Mouse (Mus musculus) 3T3-L1 (cell line): ENCODE results near the gene Tmem121.

ENCODE experiments used
- DNase-seq: peaks from one replicate; pipeline ENCODE4 v3.0.0-alpha.2; 2015; ENCODE audit warnings: low read depth, low spot score

Tmem121 gene

GRCm38 (mm10) chr12:113149341-113149740 is 36.4 kb upstream of the Tmem121 start:
- peak; percentile 53 for DNase-seq

- DNase-seq = no peak
Measured at GRCm38 (mm10) chr12:113149896-113150295, 35.8 kb upstream of the Tmem121 start.

GRCm38 (mm10) chr12:113150591-113150990 is 35.1 kb upstream of the Tmem121 start:
- no peak for DNase-seq

GRCm38 (mm10) chr12:113151046-113151445 is 34.7 kb upstream of the Tmem121 start:
- peak; percentile 35 for DNase-seq

GRCm38 (mm10) chr12:113151661-113152271 is 34.0 kb upstream of the Tmem121 start:
- no peak for DNase-seq

GRCm38 (mm10) chr12:113152272-113152661 is 33.5 kb upstream of the Tmem121 start:
- no peak for DNase-seq

- DNase-seq = no peak
Measured at GRCm38 (mm10) chr12:113152991-113153525, 32.7 kb upstream of the Tmem121 start.

- no peak for DNase-seq
Measured at GRCm38 (mm10) chr12:113153971-113154370, 31.8 kb upstream of the Tmem121 start.

GRCm38 (mm10) chr12:113154747-113155075 is 31.0 kb upstream of the Tmem121 start:
- DNase-seq = no peak

- DNase-seq = no peak
Measured at GRCm38 (mm10) chr12:113155076-113155771, 30.5 kb upstream of the Tmem121 start.

- DNase-seq = peak; percentile 99
Measured at GRCm38 (mm10) chr12:113155887-113156539, 29.7 kb upstream of the Tmem121 start, which contains the start of gene Tedc1. Gene Tedc1 (plus strand): TSS chr12:113156421.

- peak; percentile 36 for DNase-seq
Measured at GRCm38 (mm10) chr12:113156540-113156929, 29.2 kb upstream of the Tmem121 start.

- DNase-seq = no peak
Measured at GRCm38 (mm10) chr12:113157002-113157401, 28.7 kb upstream of the Tmem121 start.

GRCm38 (mm10) chr12:113157521-113157920 is 28.2 kb upstream of the Tmem121 start:
- no peak for DNase-seq

- no peak for DNase-seq
Measured at GRCm38 (mm10) chr12:113157971-113158370, 27.8 kb upstream of the Tmem121 start.

- DNase-seq = no peak
Measured at GRCm38 (mm10) chr12:113163561-113164006, 22.1 kb upstream of the Tmem121 start.

GRCm38 (mm10) chr12:113168031-113168536 is 17.6 kb upstream of the Tmem121 start:
- DNase-seq = no peak

- DNase-seq = peak; percentile 63
Measured at GRCm38 (mm10) chr12:113176960-113177725, 8.6 kb upstream of the Tmem121 start.

GRCm38 (mm10) chr12:113181020-113181419 is 4.7 kb upstream of the Tmem121 start:
- peak; percentile 35 for DNase-seq

- peak; percentile 6 for DNase-seq
Measured at GRCm38 (mm10) chr12:113184945-113185344, 785 bp upstream of the Tmem121 start.

GRCm38 (mm10) chr12:113186326-113187010 is 738 bp downstream of the Tmem121 start:
- peak; percentile 8 for DNase-seq
